Mouse (Mus musculus) erythroblast, embryonic 14.5 days (primary cell): ENCODE measurements around the gene Pef1. TPM values are rescaled to one million over a fixed set of nuclear protein-coding genes. Genes with fewer than 3 reads are reported as not detected.

ENCODE experiments used
- H3K27me3 ChIP-seq: 2 replicates; pipeline ENCODE4 v1.6.1; 2012; ENCODE audit warnings: inconsistent platforms; ENCODE audit not compliant: control insufficient read depth
- H3K36me3 ChIP-seq: 2 replicates; pipeline ENCODE4 v1.6.1; 2012; ENCODE audit warnings: mild to moderate bottlenecking, inconsistent platforms; ENCODE audit not compliant: control insufficient read depth
- H3K4me1 ChIP-seq: 2 replicates; pipeline ENCODE4 v1.6.1; 2012; ENCODE audit warnings: inconsistent platforms; ENCODE audit not compliant: control insufficient read depth
- H3K4me3 ChIP-seq: replicated peaks from 2 replicates; pipeline ENCODE3; 2012; ENCODE audit warnings: moderate library complexity, mild to moderate bottlenecking, inconsistent platforms
- H3K9me3 ChIP-seq: 2 replicates; pipeline ENCODE4 v1.6.1; 2012; ENCODE audit warnings: low read length, inconsistent platforms, mixed read lengths; ENCODE audit not compliant: control insufficient read depth
- GATA1 ChIP-seq: IDR thresholded peaks from 2 replicates; pipeline ENCODE4 v1.6.1; 2012; ENCODE audit warnings: low read length, inconsistent platforms, mixed read lengths
- TAL1 ChIP-seq: IDR thresholded peaks from 3 replicates; pipeline ENCODE4 v1.6.1; 2012; ENCODE audit warnings: low read length, inconsistent platforms, mixed read lengths
- polyA plus RNA-seq: library from polyadenylated mRNA; stranded (reverse); fragments of >175 nt; gene quantifications from 2 replicates; pipeline ENCODE4 v1.2.3, GENCODE M21; 2012

Pef1 gene
- polyA plus RNA-seq, 1 experiment, result 3.8 TPM

DNA sequence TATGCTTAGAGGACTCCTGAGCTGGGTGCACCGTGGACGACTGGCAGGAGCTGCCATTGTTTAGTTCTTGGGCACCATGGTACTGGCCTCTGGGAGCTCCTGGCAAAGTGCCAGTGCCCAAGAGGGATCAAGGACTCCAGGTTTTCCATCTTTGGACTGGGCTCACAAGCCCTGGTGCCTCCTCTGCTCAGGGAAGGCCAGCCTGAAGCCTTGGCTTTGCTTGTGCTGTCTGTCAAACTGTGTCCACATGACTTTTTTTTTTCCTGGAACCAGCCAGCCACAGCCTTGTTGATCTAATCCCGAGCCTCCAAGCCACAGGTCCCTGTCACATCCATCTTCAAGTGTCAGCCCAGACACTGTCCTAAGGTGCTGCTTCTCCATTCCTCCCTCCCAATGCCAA, 39.4 kb downstream of the Pef1 start:
- H3K36me3 ChIP-seq, result no peaks in the 10 kb centered on the region
- peaks cover 64% of the 10 kb centered on the region for H3K27me3 ChIP-seq
- H3K9me3 ChIP-seq, result peaks cover 4% of the 10 kb centered on the region; the same call in 1 of the 2 replicates
- H3K4me3 ChIP-seq, result no peak overlapping the region
- no peak for TF ChIP-seq TAL1
- TF ChIP-seq GATA1, result no peak
- H3K4me1 ChIP-seq, result no peaks in the 10 kb centered on the region

DNA sequence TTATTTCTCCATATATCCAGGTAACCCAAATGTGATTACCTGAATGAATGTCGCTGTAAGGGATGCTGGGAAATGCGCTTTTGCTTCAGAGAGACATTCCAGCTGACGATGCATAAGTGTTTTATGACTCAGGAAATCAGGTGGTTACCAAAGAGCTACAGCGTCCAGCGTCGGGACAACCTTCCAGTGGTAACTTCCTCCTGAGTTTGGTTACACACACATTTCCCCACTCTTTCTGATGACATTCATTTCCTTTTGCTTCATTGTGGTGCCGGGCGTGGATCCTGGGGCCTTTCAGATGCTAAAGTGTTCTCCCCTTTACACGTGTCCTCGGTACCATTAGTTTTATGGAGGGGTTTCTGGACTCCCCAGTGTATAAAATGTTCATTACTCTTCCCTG, 46.0 kb downstream of the Pef1 start:
- Histone ChIP-seq H3K4me3 (no peak overlapping the region), H3K9me3 (peaks cover 4% of the 10 kb centered on the region; the same call in 1 of the 2 replicates), H3K36me3 (no peaks in the 10 kb centered on the region), H3K27me3 (peaks cover 46% of the 10 kb centered on the region), H3K4me1 (no peaks in the 10 kb centered on the region)
- TF ChIP-seq TAL1 (no peak), GATA1 (no peak)

DNA sequence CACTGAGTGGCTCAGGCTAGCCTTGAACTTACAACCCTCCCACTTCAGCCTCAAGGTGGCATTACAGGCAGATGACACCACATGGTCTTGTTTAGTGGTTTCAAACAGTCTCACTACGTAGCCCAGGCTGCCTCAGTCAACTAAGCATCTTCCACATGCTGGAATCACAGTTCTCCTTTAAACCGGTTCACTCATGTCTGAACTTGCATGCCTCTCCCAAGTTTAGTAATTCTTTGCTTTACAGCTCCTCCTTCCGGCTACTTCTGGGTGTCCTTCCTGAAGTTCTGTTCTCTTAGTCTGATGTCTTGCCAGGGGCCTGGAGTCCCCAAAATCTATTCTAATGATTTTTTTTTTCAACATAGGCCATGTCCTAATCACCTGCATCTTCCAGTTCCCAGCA, 51.9 kb downstream of the Pef1 start:
- H3K4me3 ChIP-seq, result no peak overlapping the region
- H3K4me1 ChIP-seq, result no peaks in the 10 kb centered on the region
- H3K9me3 ChIP-seq, result no peaks in the 10 kb centered on the region
- TF ChIP-seq TAL1, result no peak
- no peak for TF ChIP-seq GATA1
- H3K36me3 ChIP-seq, result no peaks in the 10 kb centered on the region
- H3K27me3 ChIP-seq, result peaks cover 56% of the 10 kb centered on the region

DNA sequence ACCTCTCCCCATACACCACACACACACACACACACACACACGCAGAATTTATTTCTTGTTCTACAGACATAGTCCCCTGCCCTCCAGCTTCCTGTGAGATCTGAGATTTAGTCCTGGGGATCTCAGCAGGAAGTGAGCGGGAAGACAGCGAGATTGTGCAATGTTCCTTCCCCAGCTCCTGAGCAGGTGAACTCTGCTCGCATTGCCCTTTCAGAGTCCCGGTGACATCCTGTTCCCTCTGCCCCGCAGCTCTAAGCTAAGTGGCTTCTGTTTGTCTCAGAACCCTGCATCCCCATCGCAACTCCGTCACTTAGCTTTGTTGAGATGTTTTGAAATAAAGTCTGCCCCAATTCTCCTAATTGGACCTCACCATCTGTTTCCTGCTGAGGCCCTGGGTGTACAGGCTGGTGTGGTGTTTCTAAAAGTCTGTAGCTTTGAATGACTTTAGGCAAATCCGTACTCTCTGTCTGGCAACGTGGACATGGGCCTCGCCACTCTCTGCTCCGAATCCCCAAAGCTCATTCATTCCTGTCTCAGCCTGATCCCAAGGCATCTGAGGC, 54.5 kb downstream of the Pef1 start:
- Histone ChIP-seq H3K4me3 (no peak overlapping the region), H3K36me3 (no peaks in the 10 kb centered on the region), H3K9me3 (no peaks in the 10 kb centered on the region), H3K27me3 (peaks cover 57% of the 10 kb centered on the region), H3K4me1 (no peaks in the 10 kb centered on the region)
- TF ChIP-seq GATA1 (no peak), TAL1 (no peak)

DNA sequence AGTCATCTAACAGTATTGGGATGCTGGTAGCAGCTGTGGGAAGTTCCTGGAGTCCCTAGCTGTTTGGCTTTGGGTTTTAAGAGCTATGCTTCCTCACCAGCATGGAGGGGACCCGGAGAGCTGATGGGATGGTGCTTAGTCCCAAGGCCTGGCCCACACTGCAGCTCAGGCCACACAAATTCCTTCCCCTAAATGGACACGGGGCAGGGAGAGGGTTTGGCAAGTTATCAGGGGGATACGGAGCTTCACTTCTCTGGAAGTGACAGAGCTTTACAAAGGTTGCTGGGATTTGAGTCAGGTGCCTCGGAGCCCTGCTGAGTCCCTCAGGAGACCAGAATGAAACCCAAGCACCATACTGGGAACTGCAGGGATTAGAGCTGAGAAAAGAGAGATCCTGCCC, 59.0 kb downstream of the Pef1 start:
- Histone ChIP-seq H3K4me1 (no peaks in the 10 kb centered on the region; the same call in 1 of the 2 replicates), H3K9me3 (no peaks in the 10 kb centered on the region), H3K4me3 (no peak overlapping the region), H3K36me3 (peaks cover 21% of the 10 kb centered on the region), H3K27me3 (peaks cover 68% of the 10 kb centered on the region)
- TF ChIP-seq GATA1 (no peak), TAL1 (no peak)

DNA sequence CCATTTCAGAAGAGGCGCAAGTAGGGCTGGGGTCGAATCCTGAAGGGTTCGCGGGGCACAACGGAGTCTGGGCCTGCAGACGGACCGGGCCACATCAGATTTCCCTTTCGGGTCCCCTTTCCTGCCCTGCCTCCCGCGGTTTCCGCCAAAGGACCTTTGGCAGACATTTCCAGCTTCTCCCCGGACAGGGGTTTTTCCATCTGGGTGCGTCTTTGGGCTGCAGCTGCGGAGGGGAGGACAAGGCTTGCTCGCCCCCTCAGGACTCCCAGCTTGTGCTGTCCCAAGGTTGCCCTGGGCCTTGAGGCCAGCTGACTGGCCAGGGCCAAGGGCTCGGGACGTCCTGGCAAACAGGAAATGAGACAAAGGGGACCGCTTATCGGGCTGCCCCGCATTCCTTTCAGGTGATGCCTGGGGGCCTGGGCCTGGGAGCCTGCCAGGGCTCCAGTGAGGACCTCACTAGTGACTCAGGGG, 61.1 kb downstream of the Pef1 start:
- H3K4me3 ChIP-seq, result no peak overlapping the region

DNA sequence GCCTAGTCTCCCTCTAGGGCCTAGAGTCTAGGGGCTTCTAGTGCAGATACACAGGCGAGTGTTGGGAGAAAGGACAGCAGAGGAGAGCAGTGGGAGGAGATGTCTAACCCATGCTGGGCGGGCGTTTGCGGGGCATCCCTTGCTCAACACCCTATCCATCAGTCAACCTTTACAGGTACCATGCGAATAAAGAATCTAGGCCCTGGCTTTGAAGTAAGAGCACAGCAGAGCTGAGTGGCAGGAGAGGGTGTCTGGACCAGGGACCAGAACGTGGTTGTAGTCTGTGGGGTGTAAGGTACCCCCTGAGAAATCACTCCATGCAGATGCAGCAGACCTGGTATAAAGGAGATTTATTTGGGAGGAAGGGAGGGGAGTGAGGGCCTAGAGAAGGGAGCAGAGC, 61.8 kb downstream of the Pef1 start:
- Histone ChIP-seq H3K4me1 (peaks cover 14% of the 10 kb centered on the region), H3K4me3 (no peak overlapping the region), H3K36me3 (peaks cover 49% of the 10 kb centered on the region), H3K27me3 (peaks cover 78% of the 10 kb centered on the region), H3K9me3 (no peaks in the 10 kb centered on the region)
- no peak for TF ChIP-seq TAL1
- TF ChIP-seq GATA1, result no peak

More for the DNA sequence above, 61.1 kb downstream of the Pef1 start:
- no peak for TF ChIP-seq GATA1
- TF ChIP-seq TAL1, result no peak
- H3K36me3 ChIP-seq, result peaks cover 42% of the 10 kb centered on the region
- peaks cover 74% of the 10 kb centered on the region for H3K27me3 ChIP-seq
- H3K4me1 ChIP-seq, result peaks cover 8% of the 10 kb centered on the region
- no peaks in the 10 kb centered on the region for H3K9me3 ChIP-seq

DNA sequence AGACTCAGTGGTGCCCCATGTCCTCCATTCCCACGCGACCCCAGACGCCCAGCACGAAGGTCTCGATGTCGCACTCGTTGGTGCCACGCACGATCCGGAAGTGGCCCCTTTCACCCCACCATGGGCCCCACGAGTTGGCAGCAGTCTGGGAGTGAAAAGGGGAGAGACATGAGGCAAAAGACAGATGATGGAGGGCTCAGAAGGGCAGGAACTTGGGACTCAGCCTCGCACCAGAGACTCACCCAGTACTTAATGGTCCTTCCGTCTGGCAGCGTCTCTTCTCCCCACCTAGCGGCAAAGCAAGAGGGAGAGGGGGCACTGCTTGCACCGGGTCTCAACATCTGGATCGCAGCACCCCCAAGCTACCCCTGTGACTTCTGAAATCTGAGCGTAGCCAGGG, 63.7 kb downstream of the Pef1 start:
- peaks cover 29% of the 10 kb centered on the region for H3K4me1 ChIP-seq
- H3K27me3 ChIP-seq, result peaks cover 69% of the 10 kb centered on the region
- TF ChIP-seq GATA1 (no peak), TAL1 (no peak)
- peaks cover 68% of the 10 kb centered on the region for H3K36me3 ChIP-seq
- no peak overlapping the region for H3K4me3 ChIP-seq
- H3K9me3 ChIP-seq, result no peaks in the 10 kb centered on the region

DNA sequence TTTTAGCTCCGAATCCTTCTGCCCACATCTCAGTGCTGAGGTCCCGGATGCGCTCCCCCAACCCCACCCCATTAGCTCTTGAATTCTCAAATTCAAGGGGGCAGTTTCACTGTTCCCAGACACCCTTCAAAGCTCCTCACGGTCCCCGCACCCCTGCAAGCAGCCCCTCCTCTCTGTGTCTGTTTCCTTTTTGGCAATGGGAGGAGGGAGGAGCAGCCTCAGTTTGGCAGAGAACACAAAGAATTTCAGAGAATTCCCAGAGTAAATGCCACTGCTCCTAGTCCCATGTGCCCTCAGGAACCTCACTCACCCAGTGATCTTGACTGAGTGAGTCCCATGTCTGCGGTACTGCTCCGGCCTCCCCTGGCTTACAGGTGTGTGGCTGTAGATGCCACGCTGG, 64.2 kb downstream of the Pef1 start:
- Histone ChIP-seq H3K4me1 (peaks cover 34% of the 10 kb centered on the region), H3K27me3 (peaks cover 65% of the 10 kb centered on the region), H3K9me3 (no peaks in the 10 kb centered on the region), H3K36me3 (peaks cover 73% of the 10 kb centered on the region), H3K4me3 (no peak overlapping the region)
- TF ChIP-seq TAL1 (no peak), GATA1 (no peak)

DNA sequence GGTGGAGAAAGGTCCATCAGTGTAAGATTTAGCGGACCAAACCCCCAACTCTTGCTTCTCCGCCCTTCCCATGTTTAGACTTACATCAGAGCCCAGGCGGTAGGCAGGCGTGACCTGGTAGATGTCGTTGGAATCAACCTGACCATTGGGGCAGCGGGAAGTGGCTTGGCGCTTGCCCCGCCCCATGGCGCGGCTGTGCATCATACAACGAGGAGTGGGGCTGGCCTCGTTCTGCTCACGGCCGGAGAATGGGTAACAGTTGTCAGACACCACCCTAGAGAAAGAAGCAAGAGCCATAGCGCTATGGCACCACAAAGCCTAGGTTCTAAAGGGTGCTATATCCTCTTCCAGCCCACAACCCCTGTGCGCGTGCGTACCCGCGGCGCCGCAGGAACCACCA, 65.0 kb downstream of the Pef1 start:
- Histone ChIP-seq H3K36me3 (peaks cover 81% of the 10 kb centered on the region), H3K27me3 (peaks cover 57% of the 10 kb centered on the region), H3K4me3 (no peak overlapping the region), H3K4me1 (peaks cover 42% of the 10 kb centered on the region), H3K9me3 (no peaks in the 10 kb centered on the region)
- no peak for TF ChIP-seq TAL1
- no peak for TF ChIP-seq GATA1
